Mouse (Mus musculus): ENCODE data around the gene Fcf1.

Fcf1 gene

GRCm38 (mm10) chr12:84970428-84971096 is at the start of gene Fcf1, which contains the start of gene Arel1:
TSS of gene Fcf1 (plus strand) at chr12:84970897.
TSS of gene Arel1 (minus strand) at chr12:84970900.
- DNase-seq, result peak; percentile 91

DNA sequence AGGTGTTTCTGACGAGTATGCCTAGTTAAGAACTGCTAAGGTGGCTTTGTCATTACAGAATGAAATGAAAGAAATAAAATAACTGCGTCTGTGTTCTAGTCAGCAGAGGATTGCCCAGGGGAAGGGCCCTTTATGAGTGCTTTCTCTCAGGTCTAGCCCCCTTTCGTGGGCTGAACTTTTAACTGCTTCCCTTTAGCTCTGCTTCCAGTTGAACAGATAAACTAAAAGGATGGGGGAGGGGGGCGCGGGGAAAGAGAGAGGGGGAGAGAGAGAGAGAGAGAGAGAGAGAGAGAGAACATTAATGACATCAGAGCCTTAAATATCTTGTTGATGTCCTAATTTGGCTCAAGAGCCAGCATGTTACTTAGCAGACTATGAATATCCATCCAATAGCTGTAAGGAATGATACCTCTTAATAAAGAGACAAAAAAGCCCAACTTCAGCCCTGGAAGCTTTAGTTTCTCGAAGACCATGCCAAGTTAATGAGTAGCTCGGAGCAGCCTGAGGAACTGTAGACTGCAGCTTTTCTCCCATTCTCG is 48.7 kb upstream of the Fcf1 start:
- DNase-seq, result no peak

DNA sequence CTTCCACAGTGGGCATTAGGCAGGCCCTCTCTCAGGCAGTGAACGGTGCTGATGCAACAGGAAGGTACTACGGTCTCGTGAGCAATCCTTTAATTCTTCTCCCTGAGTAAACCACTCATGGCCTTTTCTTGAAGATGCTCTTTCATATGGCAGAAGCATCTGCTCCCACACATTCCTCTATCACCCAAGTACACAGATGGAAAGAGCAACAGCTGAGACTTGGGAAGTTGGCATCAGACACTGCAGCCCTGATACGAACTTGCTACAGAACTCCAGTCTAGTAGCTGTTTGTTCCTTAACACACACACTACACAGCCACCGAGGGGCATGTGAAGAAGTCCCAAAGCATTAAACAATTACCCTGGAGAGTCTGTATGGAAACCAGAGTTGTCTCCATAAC is 46.4 kb upstream of the Fcf1 start:
- no peak for DNase-seq

- DNase-seq, result no peak
These were observed 44.2 kb upstream of the Fcf1 start for GRCm38 (mm10) chr12:84926542-84926941.

GRCm38 (mm10) chr12:84932210-84932609 is 38.5 kb upstream of the Fcf1 start:
- no peak for DNase-seq

DNA sequence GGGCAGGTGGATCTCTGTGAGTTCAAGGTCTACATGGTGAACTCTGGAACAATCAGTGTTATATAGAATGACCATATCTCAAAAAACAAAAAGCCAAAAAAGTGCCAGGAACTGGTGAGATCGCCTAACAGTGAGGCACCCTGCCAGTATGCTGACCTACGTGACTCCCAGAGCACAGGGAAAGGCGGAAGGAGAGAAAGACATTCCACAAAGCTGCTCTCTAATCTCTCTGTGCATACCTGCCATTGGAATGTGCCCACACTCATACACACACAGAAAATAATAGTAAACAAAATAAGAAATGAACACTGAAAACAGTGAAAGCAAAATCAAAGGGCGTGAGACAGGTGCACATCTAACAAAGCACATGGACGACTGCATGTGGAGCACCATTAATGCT is 35.4 kb upstream of the Fcf1 start:
- no peak for DNase-seq

GRCm38 (mm10) chr12:84939117-84939516 is 31.6 kb upstream of the Fcf1 start:
- no peak for DNase-seq

DNA sequence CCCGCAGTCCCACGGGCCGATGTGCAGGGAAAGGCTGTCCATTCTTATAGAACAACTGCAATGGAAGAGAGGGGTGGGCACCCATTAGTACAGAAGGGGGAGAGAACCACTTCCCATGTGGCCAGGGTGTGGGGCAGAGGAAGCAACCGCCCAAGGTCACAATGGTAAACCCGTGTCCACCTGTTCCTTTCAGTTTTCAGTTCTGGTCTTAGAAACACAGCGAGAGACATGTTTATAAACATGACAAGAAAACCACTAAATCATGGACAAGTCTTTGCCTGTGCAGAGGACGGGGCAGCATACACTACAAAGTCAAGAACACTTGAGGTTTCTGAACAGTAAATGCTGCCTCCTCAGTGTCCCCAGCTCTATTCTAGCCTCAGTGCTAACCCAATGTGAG is 30.4 kb upstream of the Fcf1 start:
- DNase-seq, result no peak

- no peak for DNase-seq
These were observed 29.0 kb upstream of the Fcf1 start for GRCm38 (mm10) chr12:84941717-84942116.

GRCm38 (mm10) chr12:84943006-84943952 is 27.4 kb upstream of the Fcf1 start:
- no peak for DNase-seq

DNA sequence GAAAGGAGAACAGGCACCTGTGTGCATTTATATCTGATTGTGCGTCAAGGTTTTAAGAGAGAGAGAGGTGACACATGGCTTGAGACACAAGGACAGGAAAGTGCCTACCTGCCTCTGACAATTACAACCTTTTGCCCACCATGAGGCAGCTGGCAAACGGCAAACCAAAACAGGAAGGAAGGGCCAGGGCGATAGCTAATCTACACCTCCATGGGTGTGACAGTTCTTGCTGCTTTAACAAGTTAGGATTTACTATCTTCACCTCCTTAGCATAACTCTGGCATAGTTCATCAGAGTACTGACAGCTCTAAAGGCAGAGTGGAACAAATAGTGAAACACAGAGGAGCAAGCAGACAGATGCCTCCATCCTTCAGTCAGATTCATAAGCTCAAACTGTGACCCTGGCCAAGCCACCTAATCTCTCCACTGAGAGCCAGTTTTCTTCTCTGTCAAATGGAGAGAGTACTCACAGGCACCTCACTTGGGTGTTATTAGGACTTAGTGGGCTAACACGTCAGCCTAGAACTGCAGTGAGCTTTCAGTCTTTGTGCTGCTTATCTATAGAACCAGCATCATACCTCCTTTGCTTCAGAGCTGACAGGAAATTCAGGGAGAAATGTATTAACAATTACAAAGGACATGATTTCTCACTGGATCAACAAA is 26.4 kb upstream of the Fcf1 start:
- DNase-seq, result no peak

DNA sequence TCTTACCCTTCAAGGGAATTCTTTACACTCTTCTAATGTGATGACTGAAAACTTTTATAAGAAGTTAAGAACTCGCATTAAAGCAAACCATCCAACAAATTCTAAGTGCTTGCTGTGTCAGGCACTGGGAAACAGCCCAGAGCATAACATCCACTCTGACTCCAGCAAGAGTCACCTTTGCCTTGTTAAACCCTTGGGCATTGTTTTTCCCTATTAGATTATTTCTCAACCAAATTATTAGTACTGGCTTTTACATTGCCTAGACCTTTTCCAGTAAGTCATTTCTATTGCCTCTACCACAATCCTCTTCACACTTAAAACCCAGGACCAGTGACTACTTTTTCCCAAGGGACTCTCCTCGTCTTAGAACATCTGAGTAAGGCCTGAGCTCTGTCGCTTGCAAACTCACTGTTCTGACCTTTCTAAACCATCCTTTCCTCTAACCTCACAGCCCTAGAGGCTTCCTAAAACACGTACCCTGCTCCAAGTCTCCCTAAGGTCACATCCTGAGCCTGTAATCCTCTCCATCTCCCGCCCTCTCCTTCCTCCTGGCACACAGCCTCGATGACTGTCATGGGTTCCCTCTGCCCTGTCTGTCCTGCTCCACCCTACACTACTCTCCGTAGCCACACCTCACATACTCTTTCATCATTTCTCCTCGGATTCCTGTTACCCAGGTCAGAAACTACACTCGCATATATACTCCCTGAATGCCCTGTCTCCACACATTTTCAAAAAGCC is 25.7 kb upstream of the Fcf1 start:
- DNase-seq, result no peak

- no peak for DNase-seq
These were observed 22.7 kb upstream of the Fcf1 start for GRCm38 (mm10) chr12:84947894-84948583.

- DNase-seq, result no peak
These were observed 22.0 kb upstream of the Fcf1 start for GRCm38 (mm10) chr12:84948584-84949285.

DNA sequence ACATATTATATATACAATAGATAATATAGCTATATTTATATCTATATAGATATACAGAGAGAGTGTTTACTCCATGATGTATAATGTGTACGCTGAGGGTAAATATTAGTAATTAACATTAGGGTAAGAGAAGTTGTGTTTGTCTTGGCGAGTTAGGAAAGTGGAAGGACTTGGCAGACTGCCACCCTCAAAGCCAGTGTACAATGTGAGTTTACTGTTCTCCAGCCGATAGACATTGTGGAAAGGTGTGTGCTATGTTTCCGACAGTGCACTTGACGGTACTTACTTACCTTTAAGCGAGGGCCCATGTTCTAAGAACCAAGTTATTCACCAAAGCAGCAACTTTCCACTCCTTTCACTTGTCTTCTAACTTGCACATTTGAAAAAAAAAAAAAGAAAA is 19.9 kb upstream of the Fcf1 start:
- peak; percentile 43 to 44 for DNase-seq

GRCm38 (mm10) chr12:84951531-84951930 is 19.2 kb upstream of the Fcf1 start:
- DNase-seq, result peak in 1 of 2 experiments; percentile 36

GRCm38 (mm10) chr12:84952351-84952750 is 18.3 kb upstream of the Fcf1 start:
- peak in 1 of 2 experiments; percentile 43 for DNase-seq

- peak; percentile 61 to 83 for DNase-seq
These were observed 14.4 kb upstream of the Fcf1 start for GRCm38 (mm10) chr12:84956317-84956716.

DNA sequence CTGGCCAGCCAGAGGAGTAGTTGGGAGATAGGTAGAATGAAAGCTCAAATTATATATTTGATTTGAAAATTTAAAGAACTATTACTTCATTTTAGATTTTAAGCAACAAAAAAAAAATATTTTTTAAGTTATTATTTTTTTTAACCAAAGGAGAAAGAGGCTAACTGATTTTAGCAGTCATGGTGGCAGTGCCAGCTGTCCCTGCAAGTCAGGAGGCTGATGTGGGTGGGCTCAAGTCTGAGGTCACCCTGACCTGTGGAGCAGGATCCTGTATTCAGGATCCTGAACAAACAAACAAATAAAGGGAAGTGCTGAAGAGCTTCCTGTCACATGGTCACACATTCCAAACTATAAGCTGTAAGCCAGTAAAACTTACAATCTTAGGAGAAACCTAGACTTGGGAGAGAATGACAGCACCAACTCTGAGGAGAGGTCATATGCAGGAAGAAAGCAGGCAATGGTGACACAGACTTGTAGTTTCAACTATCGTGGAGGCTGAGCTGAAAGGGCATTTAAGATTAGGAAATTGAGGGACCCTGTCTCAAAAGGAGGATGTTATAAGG is 11.8 kb upstream of the Fcf1 start:
- DNase-seq, result no peak

GRCm38 (mm10) chr12:84962606-84963005 is 8.1 kb upstream of the Fcf1 start:
- no peak for DNase-seq

Data from lung, postnatal 4 days (tissue).